Mouse (Mus musculus) liver, embryonic 14.5 days (tissue): ENCODE results near the gene Vwa3b.

Source experiments
- CTCF ChIP-seq: IDR thresholded peaks from 2 replicates; pipeline ENCODE4 v1.5.1; 2016; ENCODE audit warnings: antibody characterized with exemption, low read depth, control low read depth
- EP300 ChIP-seq: IDR thresholded peaks from 2 replicates; pipeline ENCODE4 v1.6.1; 2016; ENCODE audit warnings: antibody characterized with exemption, low read depth

- TF ChIP-seq CTCF (no peak), EP300 (no peak)
Observed at GRCm38 (mm10) chr1:37098094-37098555, 71.7 kb downstream of the Vwa3b start.
